8 mouse cellular contexts compared by ENCODE assay signal in the genomic region with DNA sequence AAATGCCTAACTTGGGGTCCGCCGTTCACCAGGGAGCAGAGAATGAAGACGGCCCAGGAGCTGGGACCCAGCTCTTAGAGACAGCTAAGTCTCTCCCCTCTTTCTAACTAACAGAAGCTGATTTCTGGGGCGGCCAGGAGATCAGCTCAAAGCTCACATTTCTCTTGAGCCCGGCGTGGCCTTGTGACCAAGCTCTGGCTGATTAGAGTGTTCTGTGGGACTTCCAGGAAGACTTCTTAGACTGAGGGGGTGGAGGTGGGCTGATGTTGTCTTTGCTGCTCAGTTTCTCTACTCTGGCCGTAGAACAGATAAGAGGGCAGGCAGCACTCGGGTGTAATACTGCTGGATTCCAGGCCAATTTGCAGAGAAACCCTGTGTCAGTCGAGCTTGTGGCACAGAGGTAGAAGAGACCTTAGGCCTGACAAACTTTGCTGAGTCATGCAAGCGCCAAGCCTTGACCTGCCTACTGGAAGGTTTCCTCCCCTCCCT.
DNase-seq lines count a peak whose midpoint lies in the region; ATAC-seq lines count a peak whose summit lies in the region.

No protein-coding gene starts in this region.

- DNase-seq in cerebellum, adult 11-12 months: no peak
- DNase-seq in c-Kit-positive CD71-positive TER-119-negative erythroid progenitor cells, embryonic 14.5 days (ENCODE audit: low read depth): peak; percentile 84
- DNase-seq in lung, postnatal 14 days: peak; percentile 4
- DNase-seq in layer of hippocampus, adult 8-10 months (ENCODE audit: low spot score in 2 of 2): no peak

- H3K27ac ChIP-seq in heart, embryonic 11.5 days (ENCODE audit: low read depth, low read length): peak overlapping the region; percentile 91
- H3K27ac ChIP-seq in kidney, embryonic 14.5 days (ENCODE audit: low read depth, low read length): peak overlapping the region; percentile 59; the same call in 1 of the 2 replicates
- peak overlapping the region; percentile 55; the same call in 1 of the 2 replicates for H3K27ac ChIP-seq in stomach, embryonic 14.5 days (ENCODE audit: low read length)

- peak; percentile 45 for ATAC-seq in cerebellum, adult (ENCODE audit: insufficient number of reproducible peaks, low FRiP score, low TSS enrichment)
- ATAC-seq in heart, embryonic 11.5 days (replicated peaks; ENCODE audit: insufficient number of reproducible peaks, low FRiP score, low TSS enrichment): peak; percentile 88
- ATAC-seq in kidney, embryonic 14.5 days (ENCODE audit: low FRiP score, low TSS enrichment): peak; percentile 51; the same call in 1 of the 2 replicates
- peak; percentile 76; the same call in 1 of the 2 replicates for ATAC-seq in stomach, embryonic 14.5 days (ENCODE audit: insufficient number of reproducible peaks, insufficient read depth, low FRiP score, low read depth)

- H3K9me3 ChIP-seq in heart, embryonic 11.5 days (replicated peaks; ENCODE audit: control insufficient read depth, low read length): no peaks in the 10 kb centered on the region
- no peaks in the 10 kb centered on the region for H3K9me3 ChIP-seq in kidney, embryonic 14.5 days (ENCODE audit: control insufficient read depth, low read length)
- no peaks in the 10 kb centered on the region for H3K9me3 ChIP-seq in stomach, embryonic 14.5 days (ENCODE audit: control insufficient read depth, low read depth, low read length)

- H3K4me1 ChIP-seq in heart, embryonic 11.5 days (ENCODE audit: control insufficient read depth, insufficient read depth, low read length): peaks cover 12% of the 10 kb centered on the region
- H3K4me1 ChIP-seq in kidney, embryonic 14.5 days (ENCODE audit: control insufficient read depth, insufficient read depth, low read length): peaks cover 9% of the 10 kb centered on the region
- H3K4me1 ChIP-seq in stomach, embryonic 14.5 days (ENCODE audit: control insufficient read depth, insufficient read depth, low read length): 0 out of 2 replicates have a peak, but pooled peaks cover 6% of the 10 kb centered on the region

- no peaks in the 10 kb centered on the region for H3K27me3 ChIP-seq in heart, embryonic 11.5 days (ENCODE audit: control insufficient read depth, insufficient read depth, low read length)
- no peaks in the 10 kb centered on the region for H3K27me3 ChIP-seq in kidney, embryonic 14.5 days (ENCODE audit: control insufficient read depth, insufficient read depth, low read length)
- H3K27me3 ChIP-seq in stomach, embryonic 14.5 days (ENCODE audit: control insufficient read depth, insufficient read depth, low read length): no peaks in the 10 kb centered on the region

- WGBS in heart, embryonic 11.5 days (ENCODE audit: insufficient replicate concordance): 11% methylated on average over 10 of the region's 10 CpGs
- 19% methylated on average over 10 of the region's 10 CpGs for WGBS in kidney, embryonic 14.5 days
- 29% methylated on average over 10 of the region's 10 CpGs for WGBS in stomach, embryonic 14.5 days

- peak overlapping the region; percentile 22; the same call in 1 of the 2 replicates for H3K4me3 ChIP-seq in heart, embryonic 11.5 days (ENCODE audit: low read depth, low read length)
- no peak overlapping the region for H3K4me3 ChIP-seq in kidney, embryonic 14.5 days (ENCODE audit: low read length)
- H3K4me3 ChIP-seq in stomach, embryonic 14.5 days (ENCODE audit: low read depth, low read length): no peak overlapping the region

- peak overlapping the region; percentile 63 for H3K4me2 ChIP-seq in heart, embryonic 11.5 days
- H3K4me2 ChIP-seq in kidney, embryonic 14.5 days (replicated peaks; ENCODE audit: low read depth, low read length): no peak overlapping the region
- peak overlapping the region; percentile 20; the same call in 1 of the 2 replicates for H3K4me2 ChIP-seq in stomach, embryonic 14.5 days (replicated peaks; ENCODE audit: low read depth, low read length)

- peak overlapping the region; percentile 64; the same call in 1 of the 2 replicates for H3K9ac ChIP-seq in heart, embryonic 11.5 days (ENCODE audit: low read depth, low read length)
- no peak overlapping the region for H3K9ac ChIP-seq in kidney, embryonic 14.5 days (ENCODE audit: low read depth, low read length)
- no peak overlapping the region for H3K9ac ChIP-seq in stomach, embryonic 14.5 days (replicated peaks; ENCODE audit: low read depth, low read length)

- H3K36me3 ChIP-seq in heart, embryonic 11.5 days (ENCODE audit: control insufficient read depth, insufficient read depth, low read length): no peaks in the 10 kb centered on the region
- no peaks in the 10 kb centered on the region for H3K36me3 ChIP-seq in kidney, embryonic 14.5 days (ENCODE audit: control insufficient read depth, insufficient read depth, low read length)
- no peaks in the 10 kb centered on the region for H3K36me3 ChIP-seq in stomach, embryonic 14.5 days (ENCODE audit: control insufficient read depth, insufficient read depth, low read length)

Comparison
In these comparisons a context has a peak if more than half of its experiments do, and no peak if none do; other contexts are left out.
1. DNase-seq: peak in c-Kit-positive CD71-positive TER-119-negative erythroid progenitor cells, embryonic 14.5 days (single experiment) and lung, postnatal 14 days (single experiment); none in cerebellum, adult 11-12 months (single experiment) and layer of hippocampus, adult 8-10 months (0 of 2).
2. Peak in every context shown above with its lines, with median percentiles within 50 percentile points of each other: ATAC-seq and H3K27ac ChIP-seq.